Mouse (Mus musculus) lung, postnatal 10 days (tissue): Measurements from ENCODE around the gene Gan.

Experiments used
- DNase-seq: peaks from one replicate; pipeline ENCODE4 v3.0.0; 2021

Gene Gan

GRCm38 (mm10) chr8:117256292-117256938 lies 98.5 kb downstream of the Gan start:
- peak; percentile 97 for DNase-seq

DNA sequence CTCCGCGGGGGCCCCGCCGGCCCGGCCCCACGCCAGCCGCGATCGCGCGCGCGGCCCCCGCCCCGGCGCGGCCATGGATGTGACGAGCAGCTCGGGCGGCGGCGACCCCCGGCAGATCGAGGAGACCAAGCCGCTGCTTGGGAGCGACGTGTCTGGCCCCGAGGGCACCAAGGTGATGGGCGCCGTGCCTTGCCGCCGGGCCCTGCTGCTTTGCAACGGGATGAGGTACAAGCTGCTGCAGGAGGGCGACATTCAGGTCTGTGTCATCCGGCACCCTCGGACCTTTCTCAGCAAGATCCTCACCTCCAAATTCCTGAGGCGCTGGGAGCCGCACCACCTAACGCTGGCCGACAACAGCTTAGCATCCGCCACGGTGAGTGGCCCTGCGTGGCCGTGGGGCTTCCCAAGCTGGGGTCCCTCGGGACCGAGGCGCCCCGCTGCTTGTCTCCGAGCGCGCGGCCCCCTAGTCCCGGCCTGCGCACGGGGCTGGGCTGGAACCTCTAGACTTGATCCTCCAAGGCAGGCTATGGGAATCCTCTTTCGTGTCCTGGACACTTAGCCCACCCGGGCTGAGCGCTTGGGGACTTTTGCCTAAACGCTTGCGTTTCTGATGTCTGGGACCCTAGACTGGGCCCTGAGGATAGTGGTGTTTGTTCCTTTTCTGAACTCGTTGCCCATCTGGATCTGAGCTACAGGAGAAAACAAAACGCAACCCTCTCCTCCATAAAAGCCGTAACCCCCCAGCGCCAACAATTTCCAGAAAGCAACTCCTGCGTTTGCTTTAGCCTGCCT lies 99.3 kb downstream of the Gan start, which contains the start of gene Cmip:
Cmip (plus strand) TSS at position 36 of the 792 bp plus-strand sequence.
- DNase-seq, result peak; percentile 47

DNA sequence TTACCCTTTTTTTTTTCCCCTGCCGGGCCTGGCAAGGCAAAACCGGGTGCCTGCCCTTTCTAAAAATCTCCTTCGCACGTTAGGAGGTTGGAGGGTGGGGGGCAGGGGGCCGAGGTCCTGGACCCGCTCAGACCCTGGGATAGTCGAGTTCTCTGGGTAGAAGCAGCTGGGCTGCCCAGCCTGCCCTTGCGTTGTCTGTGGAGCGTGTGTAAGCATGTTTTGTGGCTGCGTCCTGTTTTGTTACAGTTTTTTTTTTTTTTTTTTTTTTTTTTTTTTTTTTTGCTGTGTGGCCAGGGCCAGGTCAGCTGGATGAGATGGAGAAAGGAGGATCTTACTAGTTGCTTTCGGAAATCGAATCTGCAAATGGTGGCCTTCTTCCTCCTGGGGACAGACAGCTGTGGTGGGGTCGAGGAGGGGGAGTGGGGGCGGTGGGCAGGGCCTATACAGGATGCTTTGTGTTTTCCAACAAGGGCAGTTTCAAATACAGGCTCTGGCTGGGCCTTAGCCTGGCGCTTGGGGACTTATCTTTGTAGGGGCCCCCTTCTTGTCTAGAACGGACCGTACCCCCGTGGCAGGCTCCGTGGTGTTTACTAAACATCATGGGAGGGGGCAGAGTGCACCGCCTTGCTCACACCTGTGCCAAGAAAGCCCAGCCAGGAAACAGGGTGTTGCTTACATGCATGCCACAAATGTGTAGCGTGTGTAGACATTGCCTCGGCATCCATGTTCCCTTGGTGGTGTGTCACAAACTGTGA lies 100.1 kb downstream of the Gan start:
- peak; percentile 55 for DNase-seq

DNA sequence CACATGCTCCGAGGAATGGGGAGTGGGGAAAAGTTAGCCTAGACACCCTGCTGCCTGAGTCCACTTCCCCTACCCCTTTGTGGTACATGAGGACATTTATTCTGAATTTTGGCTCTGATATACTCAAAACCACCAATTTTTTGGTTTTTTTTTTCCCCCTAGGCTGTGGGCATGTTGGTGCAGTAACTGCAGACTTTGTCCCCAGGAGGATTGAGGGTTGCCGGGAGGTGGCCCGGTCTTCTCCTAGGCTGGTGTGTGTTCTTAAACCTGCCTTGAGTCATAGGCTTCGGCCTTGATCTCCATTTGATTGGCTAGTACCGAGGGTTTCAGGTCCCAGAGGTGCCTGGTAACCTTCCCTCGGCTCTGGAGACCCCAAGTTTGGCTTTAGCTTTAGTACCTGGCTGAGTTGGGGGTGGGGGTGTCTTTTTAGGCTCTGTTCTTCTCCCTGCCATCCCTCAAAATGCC lies 100.7 kb downstream of the Gan start:
- DNase-seq, result no peak

- peak; percentile 59 for DNase-seq
These were observed 101.6 kb downstream of the Gan start for GRCm38 (mm10) chr8:117259431-117260001.

- no peak for DNase-seq
These were observed 102.4 kb downstream of the Gan start for GRCm38 (mm10) chr8:117260234-117260929.

GRCm38 (mm10) chr8:117260930-117261475 lies 103.1 kb downstream of the Gan start:
- DNase-seq, result no peak

GRCm38 (mm10) chr8:117261702-117262101 lies 103.8 kb downstream of the Gan start:
- no peak for DNase-seq

GRCm38 (mm10) chr8:117262685-117263084 lies 104.8 kb downstream of the Gan start:
- DNase-seq, result peak; percentile 31

- no peak for DNase-seq
These were observed 105.5 kb downstream of the Gan start for GRCm38 (mm10) chr8:117263442-117263841.

- DNase-seq, result no peak
These were observed 107.1 kb downstream of the Gan start for GRCm38 (mm10) chr8:117265079-117265478.
